Mouse (Mus musculus): ENCODE results near the gene Tom1l1.

DNA sequence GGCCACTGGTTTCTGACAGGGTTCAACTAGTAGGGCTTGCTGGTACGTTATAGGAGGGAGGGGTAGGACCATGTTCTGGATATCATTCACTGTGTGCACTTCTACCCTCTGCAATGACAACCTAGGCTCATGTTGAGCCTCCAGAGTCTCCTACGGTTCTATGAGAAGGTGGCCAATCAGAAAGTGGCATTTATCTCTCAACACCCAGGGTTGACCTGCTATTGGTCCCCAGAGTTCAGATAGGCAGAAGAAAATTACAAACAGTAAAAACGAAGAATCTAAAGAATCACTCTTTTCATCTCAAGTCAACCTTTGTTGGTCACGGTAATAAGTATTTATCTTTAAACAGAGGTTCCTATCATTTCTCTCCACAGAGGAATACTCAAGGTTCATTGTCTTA, 21.2 kb downstream of the Tom1l1 start:
- TF ChIP-seq CTCF (IDR thresholded peaks at IDR 0.05; ENCODE audit: low read depth, low read length) (no peak), EP300 (IDR thresholded peaks at IDR 0.05; ENCODE audit: insufficient read depth, low read depth, low read length) (no peak)

Data from ES-Bruce4 (cell line).